Mouse (Mus musculus): ENCODE results near the gene Trim40.
"Not testable (repeated sequence)": the region's sequence is repeated elsewhere in the genome, so short reads cannot be mapped to it uniquely, and the experiment has no call there.

The Trim40 gene

DNA sequence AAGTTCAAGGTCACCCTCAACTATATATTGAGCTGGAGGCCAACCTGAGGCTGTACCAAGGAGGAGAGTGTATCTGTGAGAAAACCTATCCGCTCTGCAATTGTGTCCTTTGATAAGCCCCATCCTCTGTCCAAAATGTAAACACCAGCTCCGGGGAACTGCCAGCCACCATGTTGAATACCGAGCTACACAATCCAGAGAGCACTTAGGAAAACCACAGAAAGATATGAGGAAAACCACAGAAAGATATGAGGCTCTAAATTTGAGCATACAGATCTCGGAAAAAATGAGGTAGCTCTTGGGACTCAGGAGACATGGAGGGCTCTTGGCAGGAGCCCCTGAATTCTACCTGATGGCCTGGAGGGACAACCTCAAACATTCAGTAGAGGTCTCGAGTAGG, 3.5 kb upstream of the Trim40 start:
- no peak for DNase-seq (ENCODE audit: low spot score)

DNA sequence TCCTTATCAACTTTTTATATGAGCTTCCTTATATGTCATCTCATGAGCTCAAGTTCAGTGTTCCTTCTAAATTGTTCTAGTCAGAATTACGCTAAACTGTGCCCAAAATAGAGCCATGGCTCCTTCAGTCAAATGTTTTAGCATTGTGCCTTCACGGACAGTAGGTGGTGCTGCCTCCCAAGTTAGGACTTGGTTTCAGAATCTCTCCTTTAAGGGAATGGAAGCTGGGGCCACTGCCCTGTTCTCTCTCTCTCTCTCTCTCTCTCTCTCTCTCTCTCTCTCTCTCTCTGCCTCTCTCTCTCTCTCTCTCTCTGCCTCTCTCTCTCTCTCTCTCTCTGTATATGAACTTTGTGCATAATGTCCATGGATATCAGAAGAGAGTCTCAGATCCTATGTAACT, 2.4 kb upstream of the Trim40 start:
- no peak for DNase-seq (ENCODE audit: low spot score)

DNA sequence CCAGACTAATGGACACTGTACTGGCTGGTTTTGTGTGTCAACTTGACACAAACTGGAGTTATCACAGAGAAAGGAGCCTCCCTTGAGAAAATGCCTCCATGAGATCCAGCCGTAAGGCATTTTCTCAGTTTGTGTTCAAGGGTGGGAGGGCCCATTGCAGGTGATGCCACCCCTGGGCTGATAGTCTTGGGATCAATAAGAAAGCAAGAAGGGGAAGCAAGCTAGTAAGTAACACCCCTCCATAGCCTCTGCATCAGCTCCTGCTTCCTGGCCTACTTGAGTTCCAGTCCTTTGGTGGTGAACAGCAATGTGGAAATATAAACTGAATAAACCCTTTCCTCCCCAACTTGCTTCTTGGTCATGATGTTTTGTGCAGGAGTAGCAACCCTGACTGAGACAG, 1.6 kb upstream of the Trim40 start:
- not testable (repeated sequence) for DNase-seq (ENCODE audit: low spot score)

DNA sequence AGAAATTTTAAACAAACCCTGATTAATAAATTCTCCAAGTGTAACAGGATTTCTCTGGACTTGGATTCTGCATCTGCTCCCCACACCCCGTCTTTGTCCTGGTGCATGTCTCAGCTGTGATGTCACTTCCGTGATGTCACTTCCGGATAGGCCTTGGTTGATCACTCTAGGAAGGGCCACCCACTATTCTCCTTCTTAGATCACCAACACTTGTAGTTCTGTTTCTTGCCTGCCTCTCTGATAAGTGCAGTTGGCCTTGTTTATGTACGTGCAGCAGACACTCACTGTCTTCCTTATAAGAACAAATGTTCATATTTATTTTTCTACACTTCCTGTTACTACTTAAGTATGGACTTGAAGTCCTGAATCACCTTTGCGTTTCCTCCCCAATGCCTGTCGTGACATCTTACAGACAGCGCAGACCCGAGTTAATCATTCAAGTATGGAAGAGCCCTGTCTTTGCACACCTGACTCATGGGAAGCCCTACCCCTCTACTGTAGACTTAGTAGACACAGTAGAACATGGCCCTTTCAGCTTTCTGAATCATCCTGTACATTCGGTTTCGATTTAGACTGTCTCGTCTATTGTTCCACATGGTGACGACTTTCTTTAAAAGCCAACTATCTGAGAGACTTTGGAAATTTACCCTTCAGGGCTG, 4.7 kb downstream of the Trim40 start:
- DNase-seq (ENCODE audit: low spot score): no peak

DNA sequence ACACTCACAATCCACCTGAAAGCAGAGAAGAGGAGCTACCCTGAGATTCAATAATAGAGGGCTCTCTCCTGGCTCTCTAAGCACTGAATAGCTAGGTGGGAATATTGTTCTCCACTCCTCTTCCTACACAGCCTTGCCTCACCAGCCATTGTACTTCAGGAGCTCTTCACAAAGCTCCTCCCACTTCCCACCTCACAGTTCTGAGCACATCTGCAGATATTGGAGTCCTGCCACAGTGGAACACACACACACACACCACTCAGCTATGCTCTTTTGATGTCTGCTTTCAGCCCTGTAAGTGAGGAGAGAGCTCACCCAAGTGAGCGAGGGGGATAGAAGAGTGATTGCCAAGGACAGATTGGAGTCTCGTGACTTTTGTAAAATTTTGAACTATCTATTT, 6.6 kb downstream of the Trim40 start:
- no peak for DNase-seq (ENCODE audit: low spot score)

DNA sequence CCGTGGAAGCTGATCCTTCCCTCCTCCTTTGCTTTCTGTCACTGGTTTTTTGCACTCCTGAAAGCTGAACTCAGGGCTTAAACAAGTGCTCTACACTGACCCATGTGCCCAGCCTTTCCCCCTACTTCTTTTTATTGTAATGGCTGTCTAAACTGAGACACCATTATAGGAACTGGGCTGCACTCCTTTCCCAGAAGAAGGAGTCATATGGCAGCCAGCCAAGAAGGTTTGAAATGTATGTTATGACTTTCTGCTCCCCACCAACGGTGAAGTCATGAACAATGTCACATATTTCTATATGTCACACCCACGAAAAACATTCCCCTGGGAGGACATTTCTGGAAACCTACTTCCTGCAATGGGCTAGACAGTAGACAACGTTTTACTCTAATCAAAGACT, 15.3 kb downstream of the Trim40 start:
- DNase-seq (ENCODE audit: low spot score): no peak

DNA sequence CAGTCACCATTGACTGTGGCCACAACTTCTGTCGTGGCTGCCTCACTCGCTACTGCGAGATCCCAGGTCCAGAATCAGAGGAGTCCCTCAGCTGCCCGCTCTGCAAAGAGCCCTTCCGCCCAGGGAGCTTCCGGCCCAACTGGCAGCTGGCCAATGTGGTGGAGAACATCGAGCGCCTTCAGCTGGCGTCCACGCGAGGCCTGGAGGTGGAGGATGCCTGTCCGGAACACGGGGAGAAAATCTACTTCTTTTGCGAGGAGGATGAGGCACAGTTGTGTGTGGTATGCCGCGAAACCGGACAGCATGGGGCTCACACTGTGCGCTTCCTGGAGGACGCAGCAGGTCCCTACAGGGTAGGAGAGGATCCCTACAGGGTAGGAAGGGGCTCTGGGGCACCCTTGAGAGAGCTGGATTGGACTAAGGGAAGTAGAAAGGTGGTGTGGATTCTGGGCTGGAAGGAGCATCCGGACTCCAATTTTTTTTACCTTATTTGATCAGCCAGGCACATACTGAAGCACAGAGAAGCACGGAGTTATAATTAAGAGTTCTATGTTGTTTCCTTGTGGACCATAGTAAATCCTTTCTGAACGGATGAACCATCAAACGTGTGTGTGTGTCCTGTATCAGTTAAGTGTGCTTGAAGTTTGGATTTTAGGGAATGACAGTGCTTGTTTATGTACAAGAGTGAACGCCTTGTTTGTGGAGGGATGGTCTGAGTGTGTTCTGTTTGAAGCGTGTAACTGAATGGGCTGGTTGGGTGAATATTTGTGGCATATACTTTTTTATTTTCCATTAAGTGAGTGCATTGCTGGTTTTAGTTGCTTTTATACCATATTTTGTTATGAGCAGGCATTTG, 19.7 kb downstream of the Trim40 start:
- DNase-seq (ENCODE audit: low spot score): peak; percentile 75

DNA sequence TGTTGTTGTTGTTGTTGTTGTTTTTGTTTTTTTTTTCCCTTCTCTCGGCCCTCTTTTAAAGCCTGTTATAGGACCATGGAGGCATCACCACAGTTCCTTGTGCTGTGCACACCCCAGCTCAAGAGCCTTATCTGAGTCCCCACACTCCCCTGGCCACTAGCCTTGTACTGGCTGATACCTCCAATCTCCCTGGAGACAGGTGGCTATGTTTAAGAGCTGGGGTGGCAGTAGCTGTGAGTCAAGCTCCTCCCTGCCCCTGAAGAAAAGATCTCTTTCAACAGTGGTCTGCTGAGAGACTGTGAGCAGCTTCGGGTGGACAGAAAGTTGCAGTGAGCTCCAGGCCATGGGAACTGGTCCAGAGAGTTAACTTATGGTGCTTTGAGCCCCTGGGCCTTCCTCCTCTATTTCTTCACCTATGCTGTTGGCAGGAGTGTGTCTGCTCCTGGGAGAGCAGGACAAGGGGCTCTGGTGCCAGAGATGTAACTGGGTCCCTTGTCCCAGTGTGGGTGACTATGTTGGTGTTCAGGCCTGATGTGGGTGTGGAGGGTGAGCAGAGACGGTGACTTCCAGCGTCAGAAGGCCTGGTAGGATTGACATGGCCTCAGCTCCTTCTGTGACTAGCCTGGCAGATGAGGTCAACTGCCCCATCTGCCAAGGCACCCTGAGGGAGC, 20.5 kb downstream of the Trim40 start, which contains the start of gene Trim10:
Trim10 (plus strand) TSS at position 291 of the 671 bp plus-strand sequence.
- DNase-seq (ENCODE audit: low spot score): peak; percentile 79

DNA sequence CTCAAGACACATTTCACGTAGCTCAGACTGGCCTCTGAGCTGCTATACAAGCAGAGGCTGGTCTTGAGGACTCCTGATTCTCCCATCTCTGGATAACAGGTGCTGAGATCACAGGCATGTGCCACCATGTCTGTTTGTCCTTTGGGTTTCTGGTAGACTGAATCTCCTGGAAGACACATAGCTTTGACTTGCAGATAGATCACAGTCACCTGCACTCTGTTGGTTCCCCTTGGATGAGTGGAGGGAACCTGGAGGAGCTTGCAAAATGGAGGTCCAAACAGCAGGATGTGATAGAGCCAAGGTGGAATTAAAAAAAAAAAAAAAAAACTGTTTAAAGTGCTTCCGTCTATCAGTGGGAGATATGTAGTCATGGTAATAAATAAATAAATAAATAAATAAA, 21.1 kb downstream of the Trim40 start:
- DNase-seq (ENCODE audit: low spot score): peak; percentile 19

DNA sequence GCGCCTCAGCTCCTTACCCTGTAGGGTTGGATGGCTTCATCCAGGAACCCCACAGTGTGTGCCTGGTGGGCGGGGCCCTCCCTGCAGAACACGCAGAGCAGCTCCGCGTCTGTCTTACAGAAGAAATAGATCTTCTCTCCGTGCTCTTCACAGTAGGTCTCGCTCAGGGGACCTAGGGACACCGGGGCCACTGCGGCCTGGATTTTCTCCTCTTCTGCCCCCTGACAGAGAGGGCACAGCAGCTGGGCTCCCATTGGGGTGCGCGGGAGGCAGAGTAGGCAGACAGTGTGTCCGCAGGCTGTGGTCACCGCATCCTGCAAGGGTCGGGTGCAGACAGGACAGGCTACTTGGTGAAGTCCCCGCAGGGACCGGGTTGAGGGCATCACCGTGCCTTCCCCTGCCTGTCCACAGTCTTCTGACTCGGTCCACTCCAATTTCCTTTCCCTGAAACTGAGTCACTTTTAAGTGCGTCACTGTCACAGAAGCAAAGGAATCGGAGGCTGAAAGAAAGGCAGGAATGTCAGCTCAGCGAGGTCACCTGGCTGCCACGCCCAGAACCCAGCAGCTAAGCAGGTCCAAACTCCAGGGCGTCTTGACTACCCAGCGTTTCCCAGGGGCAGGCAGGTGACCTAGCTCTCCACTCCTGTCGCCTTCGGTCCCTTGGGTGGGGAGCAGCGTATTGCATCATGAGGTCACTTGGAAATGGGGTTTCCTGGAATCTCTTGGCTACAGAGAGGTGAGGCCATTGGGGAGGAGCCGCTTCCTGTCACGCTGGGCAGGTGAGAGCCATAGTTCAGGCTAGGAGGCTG, 23.0 kb downstream of the Trim40 start, which contains the start of gene Trim15:
Trim15 (minus strand) TSS at position 492 of the 809 bp plus-strand sequence.
- DNase-seq (ENCODE audit: low spot score): no peak

DNA sequence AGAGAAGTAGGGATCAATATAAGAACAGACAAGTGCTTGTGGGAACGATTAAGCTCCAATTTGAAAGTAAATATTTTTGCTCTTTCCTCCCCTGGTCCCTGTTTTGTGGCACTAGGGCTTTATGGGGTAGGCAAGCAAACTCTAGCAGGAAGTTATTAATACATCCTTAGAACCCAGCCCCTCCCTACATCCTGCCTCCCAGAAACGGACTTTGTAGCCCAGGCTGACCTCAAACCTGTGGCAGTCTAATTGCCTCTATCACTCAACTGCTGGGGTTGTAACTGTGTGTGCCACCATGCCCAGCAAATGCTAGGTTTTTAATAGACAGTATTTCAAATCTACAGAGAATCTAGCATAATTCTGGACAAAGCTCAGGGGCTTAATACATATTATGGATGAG, 28.2 kb downstream of the Trim40 start:
- DNase-seq (ENCODE audit: low spot score): no peak

DNA sequence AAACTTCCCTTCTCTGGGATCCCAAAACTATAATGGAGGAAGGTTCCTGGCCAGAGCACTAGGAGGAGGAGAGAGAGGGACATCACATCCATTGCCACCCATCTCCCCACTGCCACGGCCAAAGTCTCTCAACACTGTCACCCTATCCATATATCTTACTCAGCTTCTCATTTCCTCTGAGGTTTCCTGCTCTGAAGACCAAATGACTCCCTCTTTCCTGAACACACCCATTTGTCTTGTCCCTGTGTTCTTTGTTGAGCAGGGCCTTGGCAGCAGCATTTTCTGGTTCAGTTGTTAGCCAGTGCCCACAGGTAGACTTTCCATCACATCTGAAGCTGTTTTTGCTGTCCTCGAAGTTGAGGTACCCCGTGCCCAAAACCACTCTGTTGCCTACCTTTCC, 31.7 kb downstream of the Trim40 start:
- DNase-seq (ENCODE audit: low spot score): no peak

DNA sequence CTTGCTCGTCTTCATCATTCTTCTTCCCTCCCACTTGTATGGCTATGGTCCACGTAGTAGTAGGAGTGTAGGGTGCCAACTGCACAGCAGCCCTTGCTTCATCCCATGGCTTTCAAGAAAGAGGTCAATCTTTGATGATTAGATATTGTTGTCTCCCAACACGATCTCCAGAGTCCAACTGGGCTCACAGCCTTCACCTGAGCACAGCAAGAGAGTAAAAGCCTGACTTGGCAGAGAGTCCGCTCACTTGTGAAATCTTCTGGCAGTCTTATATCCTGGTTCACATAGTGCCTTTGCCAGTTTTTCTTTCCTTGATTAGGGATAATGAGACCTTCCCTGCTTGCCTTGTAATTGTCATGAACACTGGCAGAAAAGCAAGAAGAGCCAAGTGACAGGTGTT, 33.7 kb downstream of the Trim40 start:
- DNase-seq (ENCODE audit: low spot score): no peak

DNA sequence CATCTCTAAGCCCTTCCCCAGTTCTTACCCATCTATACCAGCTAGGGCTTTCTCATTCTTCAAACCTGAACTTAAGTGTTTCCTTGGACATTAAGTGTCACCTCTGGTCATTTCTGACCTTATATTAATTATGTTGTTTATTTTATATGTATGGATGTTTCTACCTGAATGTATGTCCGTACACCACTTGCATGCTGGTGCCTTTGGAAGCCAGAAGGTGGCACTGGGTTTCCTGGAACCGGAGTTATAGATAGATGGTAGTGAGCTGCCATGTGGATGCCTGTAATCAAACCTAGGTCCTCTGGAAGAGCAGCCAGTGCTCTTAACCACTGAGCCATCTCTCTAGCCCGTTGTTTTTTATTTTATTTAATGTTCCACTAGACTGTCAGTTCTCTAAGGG, 34.4 kb downstream of the Trim40 start:
- DNase-seq (ENCODE audit: low spot score): no peak

DNA sequence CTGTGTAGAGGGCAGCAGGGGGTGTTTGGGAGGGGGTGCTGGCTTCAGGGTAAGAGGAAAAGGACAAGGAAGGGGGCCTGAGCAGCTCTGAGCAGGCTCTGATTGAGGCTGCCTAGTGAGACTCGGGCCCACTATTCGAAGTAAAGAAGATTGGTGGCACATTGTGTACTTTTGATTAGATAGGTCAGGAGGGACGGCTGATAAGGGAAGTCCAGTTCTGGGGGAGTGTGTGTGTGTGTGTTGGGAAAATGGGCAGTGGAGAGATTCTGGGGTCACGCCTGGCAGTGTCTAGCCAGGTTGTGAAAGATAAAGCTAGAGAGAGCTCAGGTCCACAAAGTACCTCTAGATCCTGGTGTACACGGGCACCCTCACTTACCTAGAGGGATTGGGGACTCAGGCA, 38.3 kb downstream of the Trim40 start:
- no peak for DNase-seq (ENCODE audit: low spot score)

DNA sequence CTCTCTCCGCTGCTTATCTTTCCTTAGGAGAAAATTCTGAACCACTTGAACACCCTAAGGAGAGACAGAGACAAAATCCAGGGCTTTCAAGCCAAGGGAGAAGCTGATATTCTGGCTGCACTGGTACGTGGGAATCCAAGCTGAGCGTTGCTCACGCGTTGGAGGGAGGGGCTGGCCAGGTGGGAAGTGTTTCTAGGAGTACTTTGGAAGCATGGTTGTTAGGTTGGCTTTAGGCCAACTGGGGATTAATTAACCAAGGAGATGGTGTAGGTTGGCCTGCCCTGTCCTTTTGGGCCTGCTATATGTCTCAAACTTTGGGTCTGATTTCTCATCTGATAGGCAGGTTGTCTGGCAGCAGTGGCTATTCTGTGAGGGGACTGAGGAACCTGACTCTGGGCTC, 38.7 kb downstream of the Trim40 start:
- no peak for DNase-seq (ENCODE audit: low spot score)

DNA sequence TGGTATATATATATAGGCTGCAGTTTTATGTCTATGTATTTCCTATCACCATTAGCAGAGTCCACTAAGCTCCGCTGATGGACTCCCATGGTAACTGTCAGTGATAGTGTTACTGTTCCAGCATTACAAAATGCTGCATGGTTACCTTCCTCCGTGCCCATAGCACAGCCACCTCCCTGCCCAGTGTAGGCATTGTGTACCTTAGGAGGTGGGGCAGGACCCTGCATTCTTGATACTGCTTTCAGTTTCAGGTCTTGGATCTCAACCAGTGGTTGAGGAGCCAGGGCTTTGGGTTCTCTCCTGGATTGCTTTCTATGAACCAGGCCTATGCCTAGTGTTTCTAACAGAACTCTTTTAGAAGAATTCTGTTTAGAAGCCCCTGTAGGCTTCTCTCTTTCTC, 39.9 kb downstream of the Trim40 start:
- DNase-seq (ENCODE audit: low spot score): no peak

DNA sequence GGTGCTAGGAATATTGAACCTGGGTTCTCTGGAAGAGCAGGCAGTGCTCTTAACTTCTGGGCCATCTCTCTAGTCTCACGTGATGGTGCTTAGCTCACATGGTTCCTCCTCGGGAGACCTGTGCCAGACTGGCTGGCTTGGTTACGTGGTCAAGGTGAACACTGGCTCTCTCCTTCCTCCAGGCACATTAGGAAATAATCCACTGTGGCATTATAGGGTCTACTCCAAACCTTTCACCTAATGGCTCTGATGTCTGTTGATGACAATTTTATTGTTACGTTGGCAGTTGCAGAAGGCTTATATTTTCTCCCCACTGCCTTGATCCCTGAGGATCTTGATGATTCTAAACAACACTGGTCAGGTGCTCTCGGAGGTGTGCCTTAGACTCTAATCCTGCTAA, 41.0 kb downstream of the Trim40 start:
- DNase-seq (ENCODE audit: low spot score): no peak

DNA sequence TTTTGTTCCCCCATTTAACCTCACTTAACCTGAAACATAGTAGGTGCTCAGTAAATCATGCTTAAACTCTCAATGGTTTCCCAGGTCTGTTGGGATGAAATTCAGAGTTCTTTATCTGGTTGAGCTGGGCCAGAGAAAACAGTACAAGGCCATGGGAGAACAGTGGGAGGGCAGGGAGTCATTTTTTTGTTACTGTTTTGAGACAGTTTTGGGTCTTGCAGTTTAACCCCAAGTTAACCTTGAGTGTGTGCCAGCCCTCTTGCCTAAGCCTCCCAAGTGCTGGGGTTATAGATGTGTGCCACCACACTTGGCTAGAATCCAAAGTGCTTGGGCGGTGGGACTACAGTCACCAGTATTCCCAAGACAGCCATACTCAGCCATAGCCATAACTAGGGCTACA, 45.2 kb downstream of the Trim40 start:
- DNase-seq (ENCODE audit: low spot score): no peak

DNA sequence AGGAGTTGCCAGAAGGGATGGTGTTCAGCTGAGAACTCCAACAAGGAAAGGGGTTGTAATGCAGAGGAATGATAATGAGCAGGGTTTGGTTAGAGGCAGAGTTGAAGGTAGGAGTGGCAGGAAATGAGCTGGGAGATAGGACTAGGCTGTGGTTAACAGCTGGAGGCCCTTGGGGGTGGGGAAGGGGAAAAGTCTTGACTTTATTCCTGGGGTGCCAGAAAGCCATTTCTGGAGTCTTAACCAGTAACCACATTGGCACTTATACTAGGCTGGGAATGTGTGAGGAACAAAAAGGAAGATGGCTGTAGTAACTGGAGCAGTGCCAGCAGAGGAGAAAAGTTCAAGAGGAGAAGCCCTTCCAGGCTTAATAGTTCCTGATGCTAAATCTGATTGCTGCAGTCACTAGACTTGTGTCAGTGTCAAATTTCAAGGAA, 45.6 kb downstream of the Trim40 start:
- DNase-seq (ENCODE audit: low spot score): no peak

DNA sequence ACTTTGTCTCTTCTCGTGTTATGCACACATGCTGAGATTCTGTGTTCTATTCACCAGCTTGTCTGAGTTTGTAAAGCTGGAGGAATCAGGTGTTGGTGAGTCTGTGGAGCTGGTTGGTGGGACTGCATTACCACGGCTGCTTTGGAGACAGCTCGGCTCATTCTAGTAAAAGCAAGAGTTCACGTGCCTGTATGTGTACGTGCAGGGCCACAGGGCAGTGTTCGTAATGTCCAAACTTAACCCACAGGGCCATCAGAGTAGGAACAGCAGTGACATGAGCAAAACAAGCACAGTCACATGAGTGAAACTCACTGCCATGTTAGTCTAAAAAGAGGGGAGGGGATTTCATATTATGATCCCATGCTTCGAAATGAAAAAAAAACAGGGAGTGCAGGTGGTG, 46.2 kb downstream of the Trim40 start:
- no peak for DNase-seq (ENCODE audit: low spot score)

DNA sequence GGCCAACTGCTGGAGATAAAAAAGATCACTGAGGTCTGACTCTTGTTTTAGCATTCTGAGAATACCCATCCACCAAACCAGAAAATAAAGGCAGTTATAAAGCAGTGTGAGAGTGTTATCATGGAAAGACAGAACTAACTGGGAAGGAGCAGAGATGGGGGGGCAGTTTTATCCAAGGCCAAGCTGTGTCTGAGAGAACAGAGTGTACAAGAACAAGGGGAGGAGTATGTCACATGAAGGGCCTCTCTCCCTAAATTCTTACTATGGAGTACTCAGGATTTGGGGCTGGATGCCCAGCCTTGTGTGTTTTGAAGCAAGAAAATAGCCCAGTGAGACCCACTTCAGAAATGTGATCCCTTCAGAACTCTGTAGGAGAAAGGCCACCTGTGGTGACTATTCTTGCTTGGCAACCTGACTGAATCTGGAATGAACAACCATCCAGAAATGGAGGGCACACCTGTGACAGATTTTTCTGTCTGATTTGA, 48.9 kb downstream of the Trim40 start:
- no peak for DNase-seq (ENCODE audit: low spot score)

Data from spleen, adult 12 weeks (tissue).